Mouse (Mus musculus): ENCODE results near the gene Trpm2.

DNA sequence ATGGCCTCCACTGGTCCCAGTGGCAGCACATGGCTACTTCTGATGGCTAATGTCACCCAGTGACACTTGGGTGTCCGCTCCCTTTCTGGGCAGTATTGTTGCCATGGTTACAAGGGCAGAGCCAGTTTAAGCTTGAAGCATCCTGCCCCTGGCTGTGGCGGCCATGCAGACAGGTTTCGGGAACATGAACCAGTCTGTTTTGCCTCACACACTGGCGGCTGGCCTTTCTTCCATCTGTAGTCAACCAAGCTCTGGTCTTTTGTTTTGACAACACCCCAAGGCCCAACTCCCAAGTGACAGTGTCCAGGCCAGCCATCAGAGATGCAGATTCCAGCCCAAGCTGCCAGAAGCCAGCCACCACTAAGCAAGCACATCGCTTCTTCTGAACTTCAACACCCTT, 74.8 kb downstream of the Trpm2 start:
- no peak for TF ChIP-seq POLR2A (IDR thresholded peaks at IDR 0.05; ENCODE audit: low read depth, low read length)
- TF ChIP-seq CTCF (IDR thresholded peaks at IDR 0.05; ENCODE audit: extremely low read depth, insufficient read depth, insufficient read length, insufficient replicate concordance), result no peak

All from spleen, adult 2 months (tissue).